Mouse (Mus musculus) central nervous system, embryonic 18 days (tissue): ENCODE results near the gene Tsc22d1. TPM values are rescaled to one million over a fixed set of nuclear protein-coding genes. Genes with fewer than 3 reads are reported as not detected.

Source experiments
- polyA plus RNA-seq: library from polyadenylated mRNA; depleted of rRNA; stranded (reverse); fragments of >200 nt; gene quantifications from 2 replicates; pipeline ENCODE4 v1.2.3, GENCODE M21; 2012; rRNA removed

The Tsc22d1 gene
- polyA plus RNA-seq: 618 and 666 TPM in 2 replicates

GRCm38 (mm10) chr14:76414862-76415780 lies at the start of gene Tsc22d1:
TSS of gene Tsc22d1 (plus strand) at chr14:76414961.

GRCm38 (mm10) chr14:76556852-76557208 lies 142.1 kb downstream of the Tsc22d1 start, which contains the start of gene Serp2:
TSS of gene Serp2 (minus strand) at chr14:76556889.

Other genes with a start within 250 kb of the Tsc22d1 start
- 234 and 247 TPM in 2 replicates for gene Serp2, start 141.9 kb downstream of the Tsc22d1 start, polyA plus RNA-seq